8 mouse cellular contexts compared by ENCODE assay signal in the genomic region with DNA sequence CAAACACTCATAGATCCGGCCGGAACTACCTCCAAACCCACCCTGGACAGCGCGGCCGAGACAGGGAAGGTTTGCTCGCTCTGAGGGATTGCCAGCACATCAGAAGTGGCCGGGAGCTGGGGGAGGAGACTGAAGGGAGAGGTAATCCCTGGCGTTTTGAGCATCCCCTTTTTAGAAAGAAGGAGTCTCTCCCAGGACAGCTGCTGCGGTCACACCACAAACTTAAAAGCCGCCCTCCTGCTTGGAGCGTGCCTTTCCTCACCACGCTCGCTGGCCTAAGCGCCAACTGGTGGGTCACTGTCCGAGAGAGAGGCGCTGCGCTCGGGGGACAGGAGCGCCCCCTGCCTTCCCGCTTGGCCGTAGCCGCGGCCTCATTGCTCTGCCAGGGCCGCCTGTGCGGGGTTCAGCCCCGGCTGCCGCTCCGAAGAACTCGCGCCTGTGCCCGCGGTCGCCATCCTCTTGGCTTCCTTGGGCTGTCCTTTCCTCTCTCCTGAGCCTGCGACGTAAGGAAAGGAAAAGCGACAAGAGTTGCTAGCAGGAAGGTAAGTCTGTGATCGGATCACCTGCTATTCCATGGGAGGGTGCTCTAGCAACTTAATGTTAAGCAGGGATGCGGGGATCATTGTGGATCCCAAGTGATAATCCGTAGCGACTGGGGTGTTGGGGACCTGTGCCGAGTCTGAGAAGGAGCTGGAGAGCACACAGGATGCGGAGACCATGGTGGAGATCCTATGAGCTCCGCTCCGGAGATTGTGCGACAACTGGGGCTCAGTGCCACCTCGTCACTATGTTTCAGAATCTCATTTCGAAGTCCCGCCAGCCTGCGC. TPM values are rescaled to one million over a fixed set of nuclear protein-coding genes. Genes with fewer than 3 reads are reported as not detected.
A peak's percentile ranks its signal among the peaks of the same experiment; 100 is the strongest.
DNase-seq lines count a peak whose midpoint lies in the region; ATAC-seq lines count a peak whose summit lies in the region.

A gene (plus strand): TSS at position 253 of the 827 bp plus-strand sequence.

- H3K36me3 ChIP-seq in intestine, embryonic 16.5 days (ENCODE audit: control insufficient read depth, insufficient read depth, low read length), result no peaks in the 10 kb centered on the region

- no peak within 1 kb of the TSS for H3K27ac ChIP-seq in intestine, embryonic 16.5 days (ENCODE audit: low read length)

- intact Hi-C loops in left cerebral cortex, postnatal 10 days (cut with DNase I), result loop anchor here (2.0 kb wide), 1 partner anchor 355 kb away; no protein-coding TSS in a partner anchor

- WGBS in intestine, embryonic 16.5 days, result under 1% methylated on average over 49 of the region's 49 CpGs

- H3K9ac ChIP-seq in intestine, embryonic 16.5 days (ENCODE audit: low read depth, low read length), result peak within 1 kb of the TSS; percentile 61

- H3K4me1 ChIP-seq in intestine, embryonic 16.5 days (ENCODE audit: control insufficient read depth, insufficient read depth, low read length), result no peaks in the 10 kb centered on the region

- peak; percentile 97 for ATAC-seq in granulocyte monocyte progenitor cell, adult 5-6 weeks (replicated peaks; ENCODE audit: poor library complexity, severe bottlenecking)
- peak; percentile 98 for ATAC-seq in intestine, embryonic 16.5 days
- ATAC-seq in megakaryocyte, adult 5-6 weeks (ENCODE audit: poor library complexity, severe bottlenecking), result peak; percentile 88
- no peak for ATAC-seq in erythroblast, adult 5-6 weeks (replicated peaks; ENCODE audit: low FRiP score, poor library complexity, severe bottlenecking)

- peaks cover 3% of the 10 kb centered on the region; the same call in 1 of the 2 replicates for H3K27me3 ChIP-seq in intestine, embryonic 16.5 days (replicated peaks; ENCODE audit: control insufficient read depth, insufficient read depth, low read length)

- H3K9me3 ChIP-seq in intestine, embryonic 16.5 days (ENCODE audit: control insufficient read depth, low read length), result no peaks in the 10 kb centered on the region

- peak within 1 kb of the TSS; percentile 57 for H3K4me3 ChIP-seq in intestine, embryonic 16.5 days (ENCODE audit: low read length)

- peak; percentile 86 for DNase-seq in adrenal gland, postnatal 10 days
- peak; percentile 63 for DNase-seq in embryo, embryonic 11.5 days (ENCODE audit: low read depth, low spot score)
- DNase-seq in left cerebral cortex, postnatal 10 days (ENCODE audit: extremely low spot score in 1 of 2, low spot score in 2 of 2), result peak; percentile 51 to 80
- peak; percentile 72 to 79 for DNase-seq in right cerebral cortex, postnatal 10 days (ENCODE audit: low spot score in 2 of 2)

- H3K4me2 ChIP-seq in intestine, embryonic 16.5 days (ENCODE audit: low read depth, low read length), result peak within 1 kb of the TSS; percentile 93

RNA-seq across cellular contexts. Expression of the gene that starts here (rescaled TPM):
- 1 to 10 TPM; 6.4 to 6.6 TPM for total RNA-seq in adrenal gland, postnatal 10 days (2021)
- not detected in 2 replicates for total RNA-seq in granulocyte monocyte progenitor cell, adult 5-6 weeks (2014; fragmentation: Nextera tagmentation)
- not detected in 2 replicates for total RNA-seq in granulocyte monocyte progenitor cell, adult 5-6 weeks (2017)
- polyA plus RNA-seq in intestine, embryonic 16.5 days (2015; fragmentation: Nextera tagmentation; extraction: Ambion mirVana), result 7.3 and 7.8 TPM in 2 replicates
- 1 to 10 TPM; 6.4 to 6.7 TPM for total RNA-seq in left cerebral cortex, postnatal 10 days (2021)
- 0.16 and 0.25 TPM in 2 replicates for total RNA-seq in megakaryocyte, adult 5-6 weeks (2015)
- total RNA-seq in megakaryocyte, adult 5-6 weeks (2017), result 0.15 TPM in 1 of 2 replicates, not detected in the other
- not detected in 2 replicates for total RNA-seq in erythroblast, adult 5-6 weeks (2015; ENCODE audit: low replicate concordance)
- not detected in 2 replicates for total RNA-seq in erythroblast, adult 5-6 weeks (2017; ENCODE audit: low replicate concordance)

Comparison
In these comparisons a context has a peak if more than half of its experiments do, and no peak if none do; other contexts are left out.
1. RNA of the gene that starts here (total RNA-seq): 6.4 to 6.7 TPM in left cerebral cortex, postnatal 10 days and 6.4 to 6.6 TPM in adrenal gland, postnatal 10 days; 0.15 to 0.25 TPM in megakaryocyte, adult 5-6 weeks, not detected in granulocyte monocyte progenitor cell, adult 5-6 weeks and not detected in erythroblast, adult 5-6 weeks; every median in the first group is over 4 times any median in the second.
2. Peak in ATAC-seq in granulocyte monocyte progenitor cell, adult 5-6 weeks; RNA of the gene not detected or under 1 TPM.
3. Peak in ATAC-seq in megakaryocyte, adult 5-6 weeks; RNA of the gene not detected or under 1 TPM.
4. Peak in every context shown above with its lines, with median percentiles within 50 percentile points of each other: DNase-seq.